Mouse (Mus musculus) kidney, embryonic 16.5 days (tissue): ENCODE data around the gene Asb13. TPM values are rescaled to one million over a fixed set of nuclear protein-coding genes. Genes with fewer than 3 reads are reported as not detected.

ENCODE experiments used
- ATAC-seq: fragments of 200-750 bp; cut with Nextera tagmentation; 2 replicates; pipeline ENCODE4 v1.8.0; 2017; ENCODE audit warnings: moderate TSS enrichment; ENCODE audit not compliant: low FRiP score, low TSS enrichment
- H3K27ac ChIP-seq: fragments of 300-500 bp; sonication (generic); 2 replicates; pipeline ENCODE4 v1.5.1; 2014; ENCODE audit warnings: low read length
- H3K27me3 ChIP-seq: fragments of 300-500 bp; sonication (generic); 2 replicates; pipeline ENCODE4 v1.6.1; 2014; ENCODE audit warnings: low read length, control low read depth, mixed read lengths; ENCODE audit not compliant: insufficient read depth
- H3K36me3 ChIP-seq: fragments of 300-500 bp; sonication (generic); 2 replicates; pipeline ENCODE4 v1.6.1; 2014; ENCODE audit warnings: low read length, control low read depth, mixed read lengths; ENCODE audit not compliant: insufficient read depth
- H3K4me1 ChIP-seq: fragments of 300-500 bp; sonication (generic); 2 replicates; pipeline ENCODE4 v1.6.1; 2014; ENCODE audit warnings: low read length, control low read depth, mixed read lengths; ENCODE audit not compliant: insufficient read depth
- H3K4me2 ChIP-seq: fragments of 300-500 bp; sonication (generic); replicated peaks from 2 replicates; pipeline ENCODE4 v1.6.1; 2014; ENCODE audit warnings: low read depth, low read length
- H3K4me3 ChIP-seq: fragments of 300-500 bp; sonication (generic); 2 replicates; pipeline ENCODE4 v1.5.1; 2014; ENCODE audit warnings: mild to moderate bottlenecking, low read length
- H3K9ac ChIP-seq: fragments of 300-500 bp; sonication (generic); replicated peaks from 2 replicates; pipeline ENCODE4 v1.6.1; 2014; ENCODE audit warnings: low read length
- H3K9me3 ChIP-seq: fragments of 300-500 bp; sonication (generic); 2 replicates; pipeline ENCODE4 v1.6.1; 2016; ENCODE audit warnings: low read length, control low read depth
- whole genome bisulfite sequencing: fragments of 180-500 bp; shearing (Covaris S2); extraction: QIAGEN DNeasy Blood & Tissue Kit; methylation state at CpG from one replicate; pipeline ENCODE4 v1.1.7; 2014; 5-methylcytosine and 5-hydroxymethylcytosine counted together
- polyA plus RNA-seq: library from polyadenylated mRNA; unstranded; fragments of >200 nt; fragmentation: Nextera tagmentation; extraction: Ambion mirVana; gene quantifications from 2 replicates; pipeline ENCODE4 v1.2.1, GENCODE M21; 2015

Asb13 gene
- polyA plus RNA-seq, 1 experiment from 2014 or later, result 16.0 TPM

GRCm38 (mm10) chr13:3673622-3674021, 39.8 kb downstream of the Asb13 start:
- Histone ChIP-seq H3K27ac (no peak overlapping the region), H3K9ac (no peak overlapping the region), H3K4me3 (no peak overlapping the region), H3K27me3 (no peaks in the 10 kb centered on the region), H3K9me3 (peaks cover 5% of the 10 kb centered on the region), H3K4me1 (0 out of 2 replicates have a peak, but pooled peaks cover 2% of the 10 kb centered on the region), H3K4me2 (no peak overlapping the region), H3K36me3 (no peaks in the 10 kb centered on the region)
- WGBS, result 83% methylated on average over 4 of the region's 4 CpGs
- no peak for ATAC-seq

- no peaks in the 10 kb centered on the region for H3K4me1 ChIP-seq
- no peak for ATAC-seq
- H3K36me3 ChIP-seq, result no peaks in the 10 kb centered on the region
- H3K27ac ChIP-seq, result no peak overlapping the region
- H3K9ac ChIP-seq, result no peak overlapping the region
- H3K4me2 ChIP-seq, result no peak overlapping the region
- no peaks in the 10 kb centered on the region for H3K27me3 ChIP-seq
- WGBS, result 76% methylated on average over 4 of the region's 4 CpGs
- no peak overlapping the region for H3K4me3 ChIP-seq
- H3K9me3 ChIP-seq, result peaks cover 5% of the 10 kb centered on the region
Measured at GRCm38 (mm10) chr13:3675855-3676254, 42.0 kb downstream of the Asb13 start.

DNA sequence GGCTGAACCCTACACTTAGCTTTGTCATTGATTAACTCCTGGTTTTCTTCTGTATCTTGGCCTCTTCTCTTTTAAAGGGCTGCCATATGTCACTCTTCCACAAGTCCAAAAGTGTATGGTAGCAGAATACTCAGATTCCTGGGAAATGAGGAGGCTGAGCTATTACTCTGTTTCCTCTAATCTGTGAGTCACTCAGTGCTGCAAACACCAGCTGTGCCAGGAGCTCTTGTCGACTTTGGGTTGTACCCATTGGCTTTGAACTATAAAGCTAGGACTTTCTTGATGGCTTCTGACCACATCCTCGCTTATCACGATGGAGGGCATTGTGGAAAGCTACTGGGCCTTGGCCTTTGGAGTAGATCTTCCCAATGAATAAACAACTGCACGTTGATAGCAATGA, 45.3 kb downstream of the Asb13 start:
- Histone ChIP-seq H3K9ac (no peak overlapping the region), H3K4me3 (no peak overlapping the region), H3K27ac (no peak overlapping the region), H3K9me3 (no peaks in the 10 kb centered on the region), H3K4me1 (no peaks in the 10 kb centered on the region), H3K4me2 (no peak overlapping the region), H3K27me3 (no peaks in the 10 kb centered on the region), H3K36me3 (no peaks in the 10 kb centered on the region)
- ATAC-seq, result no peak
- 72% methylated on average over 4 of the region's 4 CpGs for WGBS

GRCm38 (mm10) chr13:3686306-3686705, 52.5 kb downstream of the Asb13 start:
- Histone ChIP-seq H3K27me3 (no peaks in the 10 kb centered on the region), H3K4me2 (no peak overlapping the region), H3K4me3 (no peak overlapping the region), H3K9me3 (no peaks in the 10 kb centered on the region), H3K9ac (no peak overlapping the region), H3K27ac (no peak overlapping the region), H3K36me3 (no peaks in the 10 kb centered on the region), H3K4me1 (no peaks in the 10 kb centered on the region)
- WGBS, result 80% methylated on average over 1 of the region's 1 CpGs
- no peak for ATAC-seq

DNA sequence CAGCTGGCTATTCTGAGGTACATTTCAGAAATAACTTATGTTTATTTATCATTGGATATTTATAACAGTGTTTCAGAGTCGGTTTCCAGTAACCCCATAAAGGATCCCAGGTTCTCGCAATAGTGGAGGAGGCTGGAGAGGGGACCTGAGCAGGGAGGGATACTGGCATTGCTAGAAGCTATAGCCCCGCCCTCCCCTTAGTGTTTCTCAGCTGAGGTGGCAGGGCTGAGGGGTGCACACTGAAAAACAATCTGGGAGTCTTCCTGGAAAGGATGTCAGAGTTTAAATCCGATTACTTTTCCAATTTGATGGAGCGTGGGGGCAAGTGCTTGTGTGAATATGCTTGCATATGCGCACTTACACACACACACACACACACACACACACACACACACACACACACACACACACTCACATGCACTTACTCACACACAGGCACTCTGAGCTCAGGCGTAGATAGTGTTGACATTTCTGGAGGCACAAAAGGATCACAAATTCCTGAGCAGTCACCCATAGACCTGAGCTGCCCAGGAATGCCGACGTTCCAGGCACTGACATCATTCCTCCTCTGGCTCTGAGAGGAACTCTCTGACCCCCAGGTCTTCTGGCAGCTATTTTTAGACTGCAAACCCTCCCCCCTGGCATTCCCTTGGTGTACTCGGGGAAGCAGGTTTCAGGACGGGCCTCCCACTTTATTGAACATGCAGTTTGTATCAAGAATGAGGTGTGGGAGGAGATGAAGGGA, 60.9 kb downstream of the Asb13 start:
- Histone ChIP-seq H3K27me3 (no peaks in the 10 kb centered on the region), H3K9ac (no peak overlapping the region; the same call in 1 of the 2 replicates), H3K9me3 (no peaks in the 10 kb centered on the region), H3K27ac (peak overlapping the region; percentile 84), H3K36me3 (no peaks in the 10 kb centered on the region), H3K4me1 (peaks cover 18% of the 10 kb centered on the region; the same call in 1 of the 2 replicates), H3K4me3 (no peak overlapping the region), H3K4me2 (peak overlapping the region; percentile 9; the same call in 1 of the 2 replicates)
- peak; percentile 98 for ATAC-seq
- WGBS, result 11% methylated on average over 11 of the region's 11 CpGs

DNA sequence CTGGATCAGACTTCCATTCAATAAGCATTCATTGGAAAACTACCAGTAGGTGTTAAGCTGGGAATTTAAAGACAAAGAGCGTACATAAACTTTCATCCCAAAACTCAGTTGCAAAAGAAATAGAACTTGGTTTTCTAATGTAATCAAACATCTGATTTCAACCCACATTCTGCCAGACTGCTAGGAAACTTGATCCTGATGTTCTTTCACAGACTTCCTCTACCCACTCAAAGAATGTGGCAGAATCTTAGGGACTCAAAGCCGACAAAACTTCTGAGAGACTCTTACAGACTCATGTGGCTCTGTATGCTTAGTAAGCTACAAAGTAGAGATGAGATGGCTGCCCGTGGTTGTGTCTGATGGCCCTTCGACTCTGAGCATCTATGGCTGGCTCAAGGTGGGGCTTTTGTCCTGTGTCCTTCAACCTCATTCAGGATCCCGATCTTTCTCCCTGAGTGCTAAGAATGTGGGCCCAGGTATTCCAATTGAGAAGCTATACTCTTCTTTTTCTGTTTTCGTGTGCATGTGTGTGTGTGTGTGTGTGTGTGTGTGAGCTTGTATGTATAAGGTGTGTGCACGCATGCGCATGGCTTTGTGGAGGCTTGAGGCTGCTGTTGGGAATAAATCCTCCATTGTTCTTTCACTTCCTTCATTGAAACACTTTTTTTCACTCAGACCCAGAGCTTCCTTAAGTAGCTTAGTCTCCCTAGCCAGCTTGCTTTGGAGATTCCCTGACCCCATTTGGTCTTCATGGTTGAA, 63.3 kb downstream of the Asb13 start:
- no peaks in the 10 kb centered on the region for H3K9me3 ChIP-seq
- no peak overlapping the region for H3K4me3 ChIP-seq
- peaks cover 24% of the 10 kb centered on the region; the same call in 1 of the 2 replicates for H3K4me1 ChIP-seq
- H3K27me3 ChIP-seq, result no peaks in the 10 kb centered on the region
- no peak overlapping the region for H3K27ac ChIP-seq
- no peak overlapping the region for H3K9ac ChIP-seq
- no peak for ATAC-seq
- 75% methylated on average over 8 of the region's 8 CpGs for WGBS
- no peaks in the 10 kb centered on the region for H3K36me3 ChIP-seq
- no peak overlapping the region for H3K4me2 ChIP-seq

GRCm38 (mm10) chr13:3700752-3701151, 66.9 kb downstream of the Asb13 start:
- Histone ChIP-seq H3K9ac (no peak overlapping the region), H3K4me2 (no peak overlapping the region), H3K27ac (peak overlapping the region; percentile 31; the same call in 1 of the 2 replicates), H3K4me3 (no peak overlapping the region), H3K36me3 (no peaks in the 10 kb centered on the region), H3K27me3 (no peaks in the 10 kb centered on the region), H3K9me3 (no peaks in the 10 kb centered on the region), H3K4me1 (peaks cover 13% of the 10 kb centered on the region; the same call in 1 of the 2 replicates)
- 47% methylated on average over 4 of the region's 4 CpGs for WGBS
- peak; percentile 62 for ATAC-seq

Other genes with a start within 250 kb of the Asb13 start
- gene Gdi2, start 96.0 kb upstream of the Asb13 start, polyA plus RNA-seq, result 435 and 448 TPM in 2 replicates
- 12.7 and 15.5 TPM in 2 replicates for gene Fam208b, start 22.9 kb upstream of the Asb13 start, polyA plus RNA-seq
- 0.76 and 0.81 TPM in 2 replicates for gene Calml3, start 170.3 kb downstream of the Asb13 start, polyA plus RNA-seq
- gene Calm4, start 203.7 kb downstream of the Asb13 start, polyA plus RNA-seq, result not detected in 2 replicates
- not detected in 2 replicates for gene Calm5, start 220.1 kb downstream of the Asb13 start, polyA plus RNA-seq